Mouse (Mus musculus) liver, adult 2 months (tissue): ENCODE data around the gene Oosp3. TPM values are rescaled to one million over a fixed set of nuclear protein-coding genes. Genes with fewer than 3 reads are reported as not detected.

ENCODE experiments used
- DNase-seq: peaks from one replicate; pipeline ENCODE4 v3.0.0-alpha.2; 2011; ENCODE audit warnings: low read depth, low spot score; ENCODE audit errors: extremely low read depth
- H3K27ac ChIP-seq: fragments of 200-500 bp; replicated peaks from 2 replicates; pipeline ENCODE4 v1.5.1; 2012; ENCODE audit warnings: low read depth, mild to moderate bottlenecking, control low read depth, inconsistent platforms, low read length; ENCODE audit not compliant: insufficient read depth
- H3K27me3 ChIP-seq: fragments of 200-500 bp; 2 replicates; pipeline ENCODE4 v1.6.1; 2012; ENCODE audit warnings: mild to moderate bottlenecking, moderate library complexity, low read length, inconsistent platforms; ENCODE audit not compliant: control insufficient read depth, insufficient read depth
- H3K36me3 ChIP-seq: fragments of 200-500 bp; 2 replicates; pipeline ENCODE4 v1.6.1; 2012; ENCODE audit warnings: low read length, inconsistent platforms; ENCODE audit not compliant: control insufficient read depth, insufficient read depth
- H3K4me1 ChIP-seq: fragments of 200-500 bp; 2 replicates; pipeline ENCODE4 v1.6.1; 2011; ENCODE audit warnings: low read length; ENCODE audit not compliant: control insufficient read depth, insufficient read depth
- H3K4me3 ChIP-seq: fragments of 200-500 bp; 2 replicates; pipeline ENCODE4 v1.5.1; 2011; ENCODE audit warnings: low read depth, mild to moderate bottlenecking, control low read depth, low read length, moderate library complexity; ENCODE audit not compliant: insufficient read depth
- H3K79me2 ChIP-seq: fragments of 200-500 bp; 2 replicates; pipeline ENCODE4 v1.6.1; 2012; ENCODE audit warnings: inconsistent platforms, mild to moderate bottlenecking, low read length, moderate library complexity; ENCODE audit not compliant: control insufficient read depth, insufficient read depth
- H3K9ac ChIP-seq: fragments of 200-500 bp; 2 replicates; pipeline ENCODE4 v1.6.1; 2012; ENCODE audit warnings: low read depth, mild to moderate bottlenecking, control low read depth, inconsistent platforms, low read length
- CTCF ChIP-seq: fragments of 200-500 bp; IDR thresholded peaks from 2 replicates; pipeline ENCODE4 v1.5.1; 2011; ENCODE audit warnings: low read depth, low read length, control low read depth
- POLR2A ChIP-seq: fragments of 200-500 bp; IDR thresholded peaks from 2 replicates; pipeline ENCODE4 v1.6.1; 2011; ENCODE audit warnings: low read length, control low read depth; ENCODE audit not compliant: insufficient read depth; ENCODE audit errors: extremely low read depth
- WGBS: fragments of 180-500 bp; shearing (Covaris S2); methylation state at CpG from one replicate; pipeline ENCODE4 v1.1.7; 2018; 5-methylcytosine and 5-hydroxymethylcytosine counted together
- polyA plus RNA-seq: library from polyadenylated mRNA; depleted of rRNA; stranded (reverse); fragments of >200 nt; gene quantifications from 2 replicates; pipeline ENCODE4 v1.2.3, GENCODE M21; 2012
- total RNA-seq: library from RNA; depleted of rRNA; stranded (reverse); fragments of >200 nt; gene quantifications from 2 replicates; pipeline ENCODE4 v1.2.3, GENCODE M21; 2014

Gene Oosp3
- total and polyA plus RNA-seq, 2 experiments = not detected

GRCm38 (mm10) chr19:11691454-11691853 lies 5.4 kb upstream of the Oosp3 start:
- 47% methylated on average over 1 of the region's 1 CpGs for WGBS
- Histone ChIP-seq H3K9ac (no peak overlapping the region), H3K79me2 (no peaks in the 10 kb centered on the region), H3K4me1 (no peaks in the 10 kb centered on the region), H3K36me3 (no peaks in the 10 kb centered on the region), H3K27ac (no peak overlapping the region), H3K27me3 (no peaks in the 10 kb centered on the region), H3K4me3 (no peak overlapping the region)
- no peak for DNase-seq
- TF ChIP-seq POLR2A (no peak), CTCF (no peak)

DNA sequence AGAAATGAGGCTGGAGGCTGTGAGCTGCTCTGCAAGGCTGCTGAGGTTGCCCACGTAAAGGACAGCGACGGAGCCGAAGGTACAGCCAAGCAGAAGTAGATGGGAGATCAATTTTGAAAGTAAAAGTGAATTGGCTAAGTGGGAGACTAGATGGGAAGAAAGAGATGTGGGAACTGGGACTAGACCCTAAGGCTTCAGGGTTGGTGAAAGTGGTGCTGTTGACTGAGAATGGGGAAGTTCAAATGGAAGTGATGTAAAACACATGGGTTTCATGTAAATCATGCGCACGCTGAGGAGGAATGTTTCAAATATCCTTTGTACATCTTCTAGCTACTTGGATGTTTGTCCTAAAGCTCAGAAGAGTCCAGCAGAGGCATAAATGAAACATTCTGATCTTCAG lies 1.5 kb downstream of the Oosp3 start:
- H3K4me3 ChIP-seq = no peak overlapping the region
- no peaks in the 10 kb centered on the region for H3K36me3 ChIP-seq
- H3K9ac ChIP-seq = no peak overlapping the region
- H3K4me1 ChIP-seq = no peaks in the 10 kb centered on the region
- no peaks in the 10 kb centered on the region for H3K79me2 ChIP-seq
- 85% methylated on average over 6 of the region's 6 CpGs for WGBS
- H3K27ac ChIP-seq = no peak overlapping the region
- H3K27me3 ChIP-seq = no peaks in the 10 kb centered on the region
- DNase-seq = peak; percentile 30
- TF ChIP-seq POLR2A (no peak), CTCF (no peak)

DNA sequence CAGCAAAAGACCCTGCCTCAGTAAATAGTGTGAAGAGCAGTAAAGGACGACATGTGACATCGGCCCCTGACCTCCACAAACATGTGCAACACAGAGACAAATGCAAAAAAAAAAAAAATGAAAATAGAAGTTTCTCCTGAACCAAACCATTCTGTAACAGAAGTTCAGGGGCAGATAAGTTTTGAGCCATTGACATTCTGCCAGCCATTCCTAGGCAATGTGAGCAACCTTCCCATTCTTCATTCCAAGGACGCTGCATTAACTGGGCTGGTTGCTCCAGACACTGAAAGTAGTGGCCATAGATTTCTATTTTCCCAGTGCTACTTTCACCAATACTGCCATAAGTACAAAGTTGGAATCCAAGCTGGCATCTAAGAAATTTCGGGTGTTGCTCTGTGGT lies 15.6 kb downstream of the Oosp3 start:
- Histone ChIP-seq H3K4me3 (no peak overlapping the region), H3K4me1 (no peaks in the 10 kb centered on the region), H3K36me3 (no peaks in the 10 kb centered on the region), H3K27ac (no peak overlapping the region), H3K9ac (no peak overlapping the region), H3K79me2 (no peaks in the 10 kb centered on the region), H3K27me3 (no peaks in the 10 kb centered on the region)
- DNase-seq = no peak
- 65% methylated on average over 4 of the region's 4 CpGs for WGBS
- no peak for TF ChIP-seq CTCF
- TF ChIP-seq POLR2A = no peak

DNA sequence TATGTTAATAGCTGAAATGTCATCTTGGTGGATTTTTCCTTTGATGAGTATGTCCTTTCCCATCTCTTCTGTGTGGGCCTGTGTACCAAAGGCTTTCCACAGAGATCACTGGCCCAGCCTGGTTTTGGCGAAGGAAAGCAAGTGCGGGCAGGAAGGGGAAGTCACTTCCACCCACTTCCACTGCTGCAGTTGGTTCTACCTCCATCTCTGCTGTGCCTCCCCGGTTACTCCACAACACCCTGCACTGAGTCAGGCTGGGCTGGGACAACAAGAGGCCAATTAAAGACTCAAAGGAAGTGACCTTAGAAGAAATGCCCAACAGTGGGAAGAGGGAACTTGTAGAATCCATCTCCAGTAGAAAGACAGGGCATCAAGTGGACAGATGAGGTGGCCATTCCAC lies 23.2 kb downstream of the Oosp3 start:
- Histone ChIP-seq H3K4me1 (no peaks in the 10 kb centered on the region), H3K27me3 (no peaks in the 10 kb centered on the region), H3K27ac (no peak overlapping the region), H3K79me2 (no peaks in the 10 kb centered on the region), H3K4me3 (no peak overlapping the region), H3K9ac (no peak overlapping the region), H3K36me3 (no peaks in the 10 kb centered on the region)
- 84% methylated on average over 3 of the region's 3 CpGs for WGBS
- no peak for DNase-seq
- no peak for TF ChIP-seq CTCF

GRCm38 (mm10) chr19:11723870-11724269 lies 27.0 kb downstream of the Oosp3 start:
- no peak for DNase-seq
- Histone ChIP-seq H3K4me1 (no peaks in the 10 kb centered on the region), H3K79me2 (no peaks in the 10 kb centered on the region), H3K27me3 (no peaks in the 10 kb centered on the region), H3K4me3 (no peak overlapping the region), H3K27ac (no peak overlapping the region), H3K9ac (no peak overlapping the region), H3K36me3 (no peaks in the 10 kb centered on the region)
- 76% methylated on average over 2 of the region's 2 CpGs for WGBS
- no peak for TF ChIP-seq POLR2A
- no peak for TF ChIP-seq CTCF

DNA sequence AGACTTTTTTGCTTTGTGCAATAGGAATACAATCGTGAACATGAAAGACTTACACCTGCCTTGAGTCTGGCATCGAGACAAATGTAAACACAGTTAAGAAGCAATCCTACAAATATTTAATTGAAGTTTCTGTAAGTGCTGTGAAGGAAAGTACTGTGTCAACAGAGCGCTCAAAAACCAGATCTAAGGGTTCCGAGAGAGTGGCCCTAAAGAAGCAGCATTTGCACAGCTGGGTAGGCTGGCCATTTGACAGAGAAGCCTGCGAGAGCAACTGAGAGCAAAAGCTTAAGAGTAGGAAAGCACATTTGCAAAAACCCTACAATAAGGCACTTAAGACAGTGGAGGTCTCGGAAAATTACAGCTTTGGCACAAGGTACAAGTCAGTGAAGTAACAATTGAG lies 27.4 kb downstream of the Oosp3 start:
- TF ChIP-seq CTCF (no peak), POLR2A (no peak)
- Histone ChIP-seq H3K27me3 (no peaks in the 10 kb centered on the region), H3K36me3 (no peaks in the 10 kb centered on the region), H3K27ac (no peak overlapping the region), H3K9ac (no peak overlapping the region), H3K4me3 (no peak overlapping the region), H3K4me1 (no peaks in the 10 kb centered on the region), H3K79me2 (no peaks in the 10 kb centered on the region)
- no peak for DNase-seq
- 70% methylated on average over 6 of the region's 6 CpGs for WGBS
